Mouse (Mus musculus) kidney, adult 2 months (tissue): ENCODE data around the gene Srxn1. TPM values are rescaled to one million over a fixed set of nuclear protein-coding genes. Genes with fewer than 3 reads are reported as not detected.
A peak's percentile ranks its signal among the peaks of the same experiment; 100 is the strongest.

ENCODE experiments used
- DNase-seq: peaks from one replicate; pipeline ENCODE4 v3.0.0; 2021
- H3K27ac ChIP-seq: fragments of 200-500 bp; 2 replicates; pipeline ENCODE4 v1.5.1; 2012; ENCODE audit warnings: low read depth, low read length, control low read depth, inconsistent platforms; ENCODE audit not compliant: insufficient read depth
- H3K27me3 ChIP-seq: fragments of 200-500 bp; replicated peaks from 2 replicates; pipeline ENCODE4 v1.6.1; 2012; ENCODE audit warnings: mild to moderate bottlenecking, moderate library complexity, low read length, inconsistent platforms; ENCODE audit not compliant: control insufficient read depth, insufficient read depth
- H3K36me3 ChIP-seq: fragments of 200-500 bp; 2 replicates; pipeline ENCODE4 v1.6.1; 2012; ENCODE audit warnings: mild to moderate bottlenecking, moderate library complexity, low read length, inconsistent platforms; ENCODE audit not compliant: control insufficient read depth, insufficient read depth
- H3K4me1 ChIP-seq: fragments of 200-500 bp; 2 replicates; pipeline ENCODE4 v1.6.1; 2011; ENCODE audit warnings: low read length; ENCODE audit not compliant: control insufficient read depth, insufficient read depth
- H3K4me3 ChIP-seq: fragments of 200-500 bp; 2 replicates; pipeline ENCODE4 v1.5.1; 2011; ENCODE audit warnings: mild to moderate bottlenecking, low read depth, low read length, control low read depth; ENCODE audit not compliant: insufficient read depth
- CTCF ChIP-seq: fragments of 200-500 bp; conservative IDR thresholded peaks from 2 replicates; pipeline ENCODE4 v1.5.1; 2011; ENCODE audit warnings: low read depth, mild to moderate bottlenecking, control low read depth, low read length, moderate library complexity, mixed read lengths; ENCODE audit not compliant: insufficient read depth, insufficient read length
- POLR2A ChIP-seq: fragments of 200-500 bp; IDR thresholded peaks from one replicate; pipeline ENCODE4 v1.6.1; 2011; ENCODE audit warnings: low read depth, low read length, control low read depth
- WGBS: fragments of 180-500 bp; shearing (Covaris S2); methylation state at CpG from one replicate; pipeline ENCODE4 v1.1.7; 2018; 5-methylcytosine and 5-hydroxymethylcytosine counted together
- polyA plus RNA-seq: library from polyadenylated mRNA; depleted of rRNA; stranded (reverse); fragments of >200 nt; gene quantifications from 2 replicates; pipeline ENCODE4 v1.2.3, GENCODE M21; 2012

Gene Srxn1
- polyA plus RNA-seq, 1 experiment: 113 TPM

GRCm38 (mm10) chr2:152142046-152142445 is 36.7 kb downstream of the Srxn1 start:
- H3K27me3 ChIP-seq: no peaks in the 10 kb centered on the region
- peak; percentile 74 for DNase-seq
- H3K36me3 ChIP-seq: no peaks in the 10 kb centered on the region
- H3K4me3 ChIP-seq: peak overlapping the region; percentile 51
- no peaks in the 10 kb centered on the region for H3K4me1 ChIP-seq
- H3K27ac ChIP-seq: no peak overlapping the region
- TF ChIP-seq POLR2A (no peak), CTCF (no peak)
- 2% methylated on average over 13 of the region's 13 CpGs for WGBS

- Histone ChIP-seq H3K4me3 (no peak overlapping the region), H3K27ac (no peak overlapping the region), H3K27me3 (no peaks in the 10 kb centered on the region), H3K36me3 (no peaks in the 10 kb centered on the region), H3K4me1 (no peaks in the 10 kb centered on the region)
- 7% methylated on average over 11 of the region's 11 CpGs for WGBS
- no peak for DNase-seq
- TF ChIP-seq POLR2A: no peak
- no peak for TF ChIP-seq CTCF
Measured at GRCm38 (mm10) chr2:152142571-152142970, 37.3 kb downstream of the Srxn1 start.

- under 1% methylated on average over 116 of the region's 118 CpGs for WGBS
- Histone ChIP-seq H3K27me3 (no peaks in the 10 kb centered on the region), H3K27ac (peak within 1 kb of the TSS; percentile 51; the same call in 1 of the 2 replicates), H3K4me1 (no peaks in the 10 kb centered on the region), H3K4me3 (peak within 1 kb of the TSS; percentile 68), H3K36me3 (no peaks in the 10 kb centered on the region)
- TF ChIP-seq POLR2A: peak; percentile 20
- TF ChIP-seq CTCF: no peak
- peak; percentile 80 for DNase-seq
Measured at GRCm38 (mm10) chr2:152143279-152144157, 38.2 kb downstream of the Srxn1 start, which contains the start of gene Tcf15. Gene Tcf15, plus strand, starts transcription at chr2:152143561.

GRCm38 (mm10) chr2:152144158-152144450 is 38.8 kb downstream of the Srxn1 start:
- DNase-seq: no peak
- TF ChIP-seq CTCF (no peak), POLR2A (no peak)
- no peaks in the 10 kb centered on the region for H3K36me3 ChIP-seq
- no peaks in the 10 kb centered on the region for H3K27me3 ChIP-seq
- WGBS: 31% methylated on average over 9 of the region's 9 CpGs
- no peaks in the 10 kb centered on the region for H3K4me1 ChIP-seq
- H3K27ac ChIP-seq: no peak overlapping the region
- H3K4me3 ChIP-seq: peak overlapping the region; percentile 68

GRCm38 (mm10) chr2:152144501-152144900 is 39.2 kb downstream of the Srxn1 start:
- Histone ChIP-seq H3K27me3 (no peaks in the 10 kb centered on the region), H3K4me3 (0 out of 2 replicates have a peak overlapping the region, but pooled peaks have one; percentile 5), H3K27ac (no peak overlapping the region), H3K4me1 (no peaks in the 10 kb centered on the region), H3K36me3 (no peaks in the 10 kb centered on the region)
- TF ChIP-seq POLR2A: no peak
- TF ChIP-seq CTCF: no peak
- DNase-seq: no peak
- 73% methylated on average over 5 of the region's 5 CpGs for WGBS

- H3K27me3 ChIP-seq: no peaks in the 10 kb centered on the region
- H3K4me3 ChIP-seq: no peak overlapping the region
- no peak for DNase-seq
- H3K4me1 ChIP-seq: no peaks in the 10 kb centered on the region
- 82% methylated on average over 2 of the region's 2 CpGs for WGBS
- TF ChIP-seq POLR2A (no peak), CTCF (no peak)
- H3K36me3 ChIP-seq: no peaks in the 10 kb centered on the region
- no peak overlapping the region for H3K27ac ChIP-seq
Measured at GRCm38 (mm10) chr2:152145711-152146110, 40.4 kb downstream of the Srxn1 start.

- 62% methylated on average over 3 of the region's 3 CpGs for WGBS
- H3K4me3 ChIP-seq: no peak overlapping the region
- no peaks in the 10 kb centered on the region for H3K4me1 ChIP-seq
- no peak for TF ChIP-seq CTCF
- TF ChIP-seq POLR2A: no peak
- no peak for DNase-seq
- no peaks in the 10 kb centered on the region for H3K27me3 ChIP-seq
- H3K27ac ChIP-seq: no peak overlapping the region
- no peaks in the 10 kb centered on the region for H3K36me3 ChIP-seq
Measured at GRCm38 (mm10) chr2:152147079-152147478, 41.8 kb downstream of the Srxn1 start.
